Mouse (Mus musculus) embryonic facial prominence, embryonic 13.5 days (tissue): ENCODE measurements around the gene Tmem158. TPM values are rescaled to one million over a fixed set of nuclear protein-coding genes. Genes with fewer than 3 reads are reported as not detected.
A peak's percentile ranks its signal among the peaks of the same experiment; 100 is the strongest.

Experiments used
- ATAC-seq: fragments of 200-750 bp; cut with Nextera tagmentation; 2 replicates; pipeline ENCODE4 v1.8.0; 2017; ENCODE audit warnings: low read depth; ENCODE audit not compliant: insufficient number of reproducible peaks, insufficient read depth, low FRiP score, low TSS enrichment
- H3K27ac ChIP-seq: fragments of 300-500 bp; sonication (generic); 2 replicates; pipeline ENCODE4 v1.5.1; 2015; ENCODE audit warnings: moderate library complexity, mild to moderate bottlenecking, inconsistent platforms
- H3K27me3 ChIP-seq: fragments of 300-500 bp; sonication (generic); 2 replicates; pipeline ENCODE4 v1.6.1; 2015; ENCODE audit warnings: mild to moderate bottlenecking, inconsistent platforms
- H3K36me3 ChIP-seq: fragments of 300-500 bp; sonication (generic); 2 replicates; pipeline ENCODE4 v1.6.1; 2015; ENCODE audit warnings: mild to moderate bottlenecking, inconsistent platforms
- H3K4me1 ChIP-seq: fragments of 300-500 bp; sonication (generic); 2 replicates; pipeline ENCODE4 v1.6.1; 2015; ENCODE audit warnings: inconsistent platforms
- H3K4me2 ChIP-seq: fragments of 300-500 bp; sonication (generic); 2 replicates; pipeline ENCODE4 v1.6.1; 2015; ENCODE audit warnings: moderate library complexity, mild to moderate bottlenecking, inconsistent platforms
- H3K4me3 ChIP-seq: fragments of 300-500 bp; sonication (generic); 2 replicates; pipeline ENCODE4 v1.5.1; 2015; ENCODE audit warnings: mild to moderate bottlenecking, inconsistent platforms
- H3K9ac ChIP-seq: fragments of 300-500 bp; sonication (generic); 2 replicates; pipeline ENCODE4 v1.6.1; 2015; ENCODE audit warnings: mild to moderate bottlenecking, inconsistent platforms
- H3K9me3 ChIP-seq: fragments of 300-500 bp; sonication (generic); 2 replicates; pipeline ENCODE4 v1.6.1; 2016; ENCODE audit warnings: inconsistent platforms
- WGBS: fragments of 180-500 bp; shearing (Covaris S2); methylation state at CpG from one replicate; pipeline ENCODE4 v1.1.7; 2015; ENCODE audit warnings: mixed read lengths; 5-methylcytosine and 5-hydroxymethylcytosine counted together
- polyA plus RNA-seq: library from polyadenylated mRNA; unstranded; fragments of >200 nt; fragmentation: Nextera tagmentation; extraction: Ambion mirVana; gene quantifications from 2 replicates; pipeline ENCODE4 v1.2.1, GENCODE M21; 2015

The Tmem158 gene
- polyA plus RNA-seq, 1 experiment from 2014 or later, result 7.2 TPM

GRCm38 (mm10) chr9:123278003-123278402, 17.4 kb upstream of the Tmem158 start:
- no peak overlapping the region for H3K4me2 ChIP-seq
- no peak overlapping the region for H3K4me3 ChIP-seq
- no peak overlapping the region for H3K27ac ChIP-seq
- no peak overlapping the region for H3K9ac ChIP-seq
- WGBS, result 74% methylated on average over 2 of the region's 2 CpGs
- ATAC-seq, result no peak
- no peaks in the 10 kb centered on the region for H3K9me3 ChIP-seq
- H3K4me1 ChIP-seq, result no peaks in the 10 kb centered on the region
- no peaks in the 10 kb centered on the region for H3K36me3 ChIP-seq
- no peaks in the 10 kb centered on the region for H3K27me3 ChIP-seq

GRCm38 (mm10) chr9:123275373-123275772, 14.8 kb upstream of the Tmem158 start:
- no peaks in the 10 kb centered on the region for H3K9me3 ChIP-seq
- H3K36me3 ChIP-seq, result no peaks in the 10 kb centered on the region
- H3K27ac ChIP-seq, result no peak overlapping the region
- ATAC-seq, result no peak
- no peak overlapping the region for H3K4me3 ChIP-seq
- WGBS, result 87% methylated on average over 2 of the region's 2 CpGs
- H3K4me2 ChIP-seq, result no peak overlapping the region
- no peaks in the 10 kb centered on the region for H3K27me3 ChIP-seq
- H3K4me1 ChIP-seq, result no peaks in the 10 kb centered on the region
- no peak overlapping the region for H3K9ac ChIP-seq

- ATAC-seq, result no peak
- H3K9ac ChIP-seq, result no peak overlapping the region
- 80% methylated on average over 5 of the region's 5 CpGs for WGBS
These were observed 14.1 kb upstream of the Tmem158 start for GRCm38 (mm10) chr9:123274674-123275073.

GRCm38 (mm10) chr9:123273876-123274275, 13.3 kb upstream of the Tmem158 start:
- Histone ChIP-seq H3K9me3 (no peaks in the 10 kb centered on the region), H3K27ac (no peak overlapping the region), H3K36me3 (no peaks in the 10 kb centered on the region), H3K27me3 (no peaks in the 10 kb centered on the region), H3K4me2 (no peak overlapping the region), H3K4me3 (no peak overlapping the region), H3K4me1 (no peaks in the 10 kb centered on the region), H3K9ac (no peak overlapping the region)
- no peak for ATAC-seq
- WGBS, result 42% methylated on average over 2 of the region's 2 CpGs

More at GRCm38 (mm10) chr9:123274674-123275073, 14.1 kb upstream of the Tmem158 start:
- Histone ChIP-seq H3K9me3 (no peaks in the 10 kb centered on the region), H3K4me1 (no peaks in the 10 kb centered on the region), H3K36me3 (no peaks in the 10 kb centered on the region), H3K4me2 (no peak overlapping the region), H3K27me3 (no peaks in the 10 kb centered on the region), H3K27ac (no peak overlapping the region), H3K4me3 (no peak overlapping the region)

GRCm38 (mm10) chr9:123271552-123271951, 11.0 kb upstream of the Tmem158 start:
- no peaks in the 10 kb centered on the region for H3K27me3 ChIP-seq
- WGBS, result 70% methylated on average over 4 of the region's 4 CpGs
- no peak overlapping the region for H3K27ac ChIP-seq
- H3K36me3 ChIP-seq, result no peaks in the 10 kb centered on the region
- H3K4me3 ChIP-seq, result no peak overlapping the region
- H3K4me1 ChIP-seq, result no peaks in the 10 kb centered on the region
- H3K4me2 ChIP-seq, result no peak overlapping the region
- no peak for ATAC-seq
- no peaks in the 10 kb centered on the region for H3K9me3 ChIP-seq
- no peak overlapping the region for H3K9ac ChIP-seq

GRCm38 (mm10) chr9:123269906-123270558, 9.5 kb upstream of the Tmem158 start:
- no peak for ATAC-seq
- no peaks in the 10 kb centered on the region for H3K9me3 ChIP-seq
- H3K4me3 ChIP-seq, result no peak overlapping the region
- H3K36me3 ChIP-seq, result no peaks in the 10 kb centered on the region
- no peaks in the 10 kb centered on the region for H3K4me1 ChIP-seq
- H3K27me3 ChIP-seq, result no peaks in the 10 kb centered on the region
- H3K4me2 ChIP-seq, result no peak overlapping the region
- 95% methylated on average over 2 of the region's 2 CpGs for WGBS
- no peak overlapping the region for H3K9ac ChIP-seq
- no peak overlapping the region for H3K27ac ChIP-seq

GRCm38 (mm10) chr9:123259896-123260610, 511 bp downstream of the Tmem158 start:
- Histone ChIP-seq H3K4me2 (peak overlapping the region; percentile 96), H3K4me1 (peaks cover 8% of the 10 kb centered on the region; the same call in 1 of the 2 replicates), H3K27ac (no peak overlapping the region), H3K4me3 (peak overlapping the region; percentile 72), H3K36me3 (no peaks in the 10 kb centered on the region), H3K9ac (peak overlapping the region; percentile 78), H3K9me3 (no peaks in the 10 kb centered on the region), H3K27me3 (peaks cover 51% of the 10 kb centered on the region)
- WGBS, result under 1% methylated on average over 91 of the region's 92 CpGs
- peak; percentile 67 for ATAC-seq

- H3K27me3 ChIP-seq, result peaks cover 51% of the 10 kb centered on the region
- H3K4me2 ChIP-seq, result peak overlapping the region; percentile 96
These were observed 1.1 kb downstream of the Tmem158 start for GRCm38 (mm10) chr9:123259461-123259895.

GRCm38 (mm10) chr9:123258796-123259195, 1.8 kb downstream of the Tmem158 start:
- no peak for ATAC-seq
- peak overlapping the region; percentile 6; the same call in 1 of the 2 replicates for H3K4me3 ChIP-seq
- H3K27ac ChIP-seq, result no peak overlapping the region
- H3K4me2 ChIP-seq, result peak overlapping the region; percentile 96
- H3K9ac ChIP-seq, result no peak overlapping the region
- H3K9me3 ChIP-seq, result no peaks in the 10 kb centered on the region
- no peaks in the 10 kb centered on the region for H3K36me3 ChIP-seq
- WGBS, result 36% methylated on average over 10 of the region's 10 CpGs
- peaks cover 55% of the 10 kb centered on the region for H3K27me3 ChIP-seq
- H3K4me1 ChIP-seq, result peaks cover 8% of the 10 kb centered on the region; the same call in 1 of the 2 replicates

More at GRCm38 (mm10) chr9:123259461-123259895, 1.1 kb downstream of the Tmem158 start:
- Histone ChIP-seq H3K9me3 (no peaks in the 10 kb centered on the region), H3K4me1 (peaks cover 8% of the 10 kb centered on the region; the same call in 1 of the 2 replicates), H3K27ac (no peak overlapping the region), H3K36me3 (no peaks in the 10 kb centered on the region), H3K9ac (peak overlapping the region; percentile 78), H3K4me3 (peak overlapping the region; percentile 72)
- ATAC-seq, result no peak
- under 1% methylated on average over 45 of the region's 45 CpGs for WGBS

- 78% methylated on average over 3 of the region's 3 CpGs for WGBS
- Histone ChIP-seq H3K9ac (no peak overlapping the region), H3K9me3 (no peaks in the 10 kb centered on the region), H3K36me3 (no peaks in the 10 kb centered on the region), H3K27me3 (peaks cover 46% of the 10 kb centered on the region), H3K4me3 (no peak overlapping the region), H3K4me1 (peaks cover 13% of the 10 kb centered on the region; the same call in 1 of the 2 replicates), H3K27ac (no peak overlapping the region), H3K4me2 (no peak overlapping the region)
- ATAC-seq, result no peak
These were observed 4.8 kb downstream of the Tmem158 start for GRCm38 (mm10) chr9:123255736-123256135.

GRCm38 (mm10) chr9:123247992-123248391, 12.6 kb downstream of the Tmem158 start:
- Histone ChIP-seq H3K4me1 (peaks cover 4% of the 10 kb centered on the region; the same call in 1 of the 2 replicates), H3K9ac (no peak overlapping the region), H3K27me3 (no peaks in the 10 kb centered on the region), H3K27ac (no peak overlapping the region), H3K4me3 (no peak overlapping the region), H3K4me2 (no peak overlapping the region), H3K36me3 (no peaks in the 10 kb centered on the region), H3K9me3 (no peaks in the 10 kb centered on the region)
- no peak for ATAC-seq
- 76% methylated on average over 1 of the region's 1 CpGs for whole genome bisulfite sequencing

- no peaks in the 10 kb centered on the region for H3K27me3 ChIP-seq
- 76% methylated on average over 4 of the region's 4 CpGs for WGBS
- no peak for ATAC-seq
- H3K4me2 ChIP-seq, result no peak overlapping the region
- H3K4me3 ChIP-seq, result no peak overlapping the region
- H3K9ac ChIP-seq, result no peak overlapping the region
- no peaks in the 10 kb centered on the region for H3K4me1 ChIP-seq
- no peaks in the 10 kb centered on the region for H3K9me3 ChIP-seq
- no peak overlapping the region for H3K27ac ChIP-seq
- no peaks in the 10 kb centered on the region for H3K36me3 ChIP-seq
These were observed 15.4 kb downstream of the Tmem158 start for GRCm38 (mm10) chr9:123245146-123245545.
